Mouse (Mus musculus): ENCODE data around the gene Cxadr. TPM values are rescaled to one million over a fixed set of nuclear protein-coding genes. Genes with fewer than 3 reads are reported as not detected.
A peak's percentile ranks its signal among the peaks of the same experiment; 100 is the strongest.
"Not testable (repeated sequence)": the region's sequence is repeated elsewhere in the genome, so short reads cannot be mapped to it uniquely, and the experiment has no call there.

Cxadr gene
- total RNA-seq, 2 experiments from 2014 or later = 0.07 TPM; not detected in 1

DNA sequence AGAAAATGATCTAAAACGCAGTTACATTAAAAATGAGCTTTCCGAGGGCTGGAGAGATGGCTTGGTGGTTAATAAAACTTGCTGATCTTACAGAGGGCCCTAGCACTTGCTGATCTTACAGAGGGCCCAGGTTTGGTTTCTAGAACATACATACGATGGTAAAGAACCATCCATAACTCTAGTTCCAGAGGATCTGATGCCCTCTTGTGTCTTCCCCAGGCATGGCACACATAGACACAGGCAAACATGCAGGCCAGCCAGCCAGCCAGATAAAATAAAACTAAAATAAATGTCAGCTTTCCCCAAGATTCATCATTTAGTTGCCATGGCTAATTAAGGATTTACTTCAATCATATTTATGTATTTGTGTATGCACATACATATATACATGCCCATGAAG, 56.5 kb downstream of the Cxadr start:
- ATAC-seq (ENCODE audit: poor library complexity, severe bottlenecking) = peak; percentile 59

GRCm38 (mm10) chr16:78361466-78361865, 60.2 kb downstream of the Cxadr start:
- no peak for ATAC-seq (ENCODE audit: poor library complexity, severe bottlenecking)

DNA sequence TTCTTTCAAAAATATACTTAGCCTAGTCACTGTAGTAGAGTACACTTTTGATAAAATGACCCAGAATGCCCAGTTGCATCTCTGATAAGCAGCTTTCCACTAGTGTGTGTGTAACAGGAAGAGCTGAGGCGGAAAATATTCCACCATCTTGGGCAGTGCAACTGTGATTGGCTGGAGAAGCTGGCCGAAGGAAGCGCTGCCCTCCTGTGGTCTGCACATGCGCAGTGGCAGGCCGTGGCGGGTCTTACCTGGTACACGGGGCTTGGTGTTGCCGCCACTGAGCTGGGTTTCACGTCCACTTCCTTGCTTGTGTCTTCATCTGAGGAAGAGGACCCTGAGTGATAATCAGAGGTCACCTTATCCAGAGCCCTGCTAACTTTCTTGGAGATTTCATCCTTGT, 63.3 kb downstream of the Cxadr start:
- ATAC-seq (ENCODE audit: poor library complexity, severe bottlenecking) = not testable (repeated sequence)

- no peak for ATAC-seq (ENCODE audit: poor library complexity, severe bottlenecking)
Observed at GRCm38 (mm10) chr16:78371491-78372046, 70.3 kb downstream of the Cxadr start.

DNA sequence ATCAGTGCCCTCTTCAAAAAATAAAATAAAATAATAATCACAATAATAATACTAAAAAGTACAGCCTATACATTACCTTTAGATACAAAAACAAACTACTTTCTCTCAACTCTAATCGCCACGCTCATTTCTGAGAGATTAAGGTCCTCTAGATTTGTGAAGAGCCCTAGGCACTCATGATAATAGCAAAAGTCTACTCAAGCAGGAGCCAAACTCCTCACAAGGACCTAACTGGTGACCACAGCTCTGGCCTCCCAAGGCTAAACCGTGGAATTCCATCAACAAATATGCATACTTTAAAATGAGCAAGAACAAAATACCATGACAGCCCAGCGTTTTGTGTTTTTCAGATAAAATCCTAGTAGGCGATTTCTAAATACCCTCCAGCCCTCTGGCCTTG, 71.5 kb downstream of the Cxadr start:
- no peak for ATAC-seq (ENCODE audit: poor library complexity, severe bottlenecking)

DNA sequence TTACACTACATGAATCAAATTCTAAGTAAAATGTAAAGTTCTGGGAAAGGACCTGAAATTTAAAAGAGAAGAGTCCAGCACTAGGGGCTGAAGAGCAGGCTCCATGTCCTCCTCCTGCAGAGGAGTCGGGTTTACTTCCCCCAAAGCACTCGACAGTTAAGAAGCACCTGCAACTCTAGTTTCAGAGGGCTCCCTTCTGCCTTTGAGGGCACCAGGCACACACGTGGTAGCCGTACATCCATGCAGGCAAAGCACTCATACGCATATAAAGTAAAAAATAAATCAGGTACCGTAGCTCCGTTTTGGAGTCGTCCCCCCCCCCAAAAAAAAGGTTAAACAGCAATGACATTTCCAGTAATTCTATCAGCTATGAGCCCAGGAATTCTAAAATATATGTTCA, 72.5 kb downstream of the Cxadr start:
- ATAC-seq (ENCODE audit: poor library complexity, severe bottlenecking) = no peak

DNA sequence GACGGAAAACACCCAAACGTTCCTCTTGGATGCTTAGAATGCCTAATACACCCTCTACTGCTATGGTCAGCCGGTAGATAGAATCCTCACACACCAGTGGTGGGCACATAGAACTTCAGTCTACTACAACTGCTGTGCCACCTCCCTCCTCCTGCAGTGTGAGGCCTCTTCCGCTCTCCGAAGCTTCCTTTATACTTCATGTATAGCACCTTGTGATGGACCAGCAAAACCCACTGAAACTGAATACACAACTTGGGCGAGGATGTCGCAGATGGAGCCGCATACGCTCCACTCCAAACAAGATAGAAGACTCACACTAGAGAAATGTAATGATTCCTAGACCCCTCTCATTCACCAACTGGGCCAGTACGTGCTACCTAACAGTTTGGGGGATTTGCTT, 73.9 kb downstream of the Cxadr start:
- ATAC-seq (ENCODE audit: poor library complexity, severe bottlenecking) = peak; percentile 33

- ATAC-seq (ENCODE audit: poor library complexity, severe bottlenecking) = peak; percentile 41
Observed at GRCm38 (mm10) chr16:78375821-78376691, 74.8 kb downstream of the Cxadr start.

DNA sequence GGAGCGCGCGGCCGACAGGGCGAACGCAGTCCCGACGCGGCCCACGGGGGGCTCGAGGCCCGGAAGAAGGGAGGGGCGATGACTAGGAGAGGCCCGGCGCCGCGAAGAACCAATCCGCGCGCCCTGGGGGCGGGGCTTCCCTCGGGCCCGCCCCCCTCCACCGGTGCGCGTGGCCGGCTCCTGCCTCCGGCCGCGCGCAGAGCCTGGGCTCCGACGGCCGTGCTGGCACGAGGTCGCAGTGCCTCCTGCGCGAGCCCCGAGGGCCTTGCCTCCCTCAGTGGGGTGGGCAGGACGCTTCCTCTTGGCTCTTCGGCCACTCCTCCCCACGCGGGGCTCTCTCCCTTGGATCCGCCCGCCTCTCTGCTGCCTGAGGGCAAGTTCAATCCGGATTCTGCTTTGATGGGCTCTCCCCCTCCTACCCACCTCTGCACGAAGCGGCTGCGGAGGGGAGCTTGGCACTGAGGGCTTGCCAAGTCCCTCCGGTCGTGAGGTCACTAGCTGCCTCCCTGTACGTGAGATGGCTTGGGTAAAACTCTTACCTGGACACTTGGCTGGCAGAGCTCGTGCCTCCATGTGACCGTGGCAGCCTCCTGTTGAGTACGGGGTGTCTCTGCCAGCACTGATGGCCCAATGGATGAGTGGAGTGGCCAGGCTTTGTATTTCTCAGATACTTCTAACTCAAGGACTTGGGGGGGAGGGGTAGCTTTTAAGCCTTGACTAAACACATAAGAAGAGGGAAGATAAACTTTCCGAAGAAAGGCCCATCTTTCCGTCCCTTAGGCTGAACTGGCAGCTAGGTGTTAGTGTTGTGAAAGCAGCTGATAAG, 75.7 kb downstream of the Cxadr start, which contains the start of gene Btg3:
Btg3 (minus strand) TSS at position 448 of the 826 bp plus-strand sequence.
- peak; percentile 84 for ATAC-seq (ENCODE audit: poor library complexity, severe bottlenecking)

- no peak for ATAC-seq (ENCODE audit: poor library complexity, severe bottlenecking)
Observed at GRCm38 (mm10) chr16:78378493-78378892, 77.2 kb downstream of the Cxadr start.

- no peak for ATAC-seq (ENCODE audit: poor library complexity, severe bottlenecking)
Observed at GRCm38 (mm10) chr16:78389122-78389521, 87.8 kb downstream of the Cxadr start.

- ATAC-seq (ENCODE audit: poor library complexity, severe bottlenecking) = no peak
Observed at GRCm38 (mm10) chr16:78389986-78390385, 88.7 kb downstream of the Cxadr start.

- ATAC-seq (ENCODE audit: poor library complexity, severe bottlenecking) = peak; percentile 47; the same call in 1 of the 2 replicates
Observed at GRCm38 (mm10) chr16:78391354-78391753, 90.1 kb downstream of the Cxadr start.

DNA sequence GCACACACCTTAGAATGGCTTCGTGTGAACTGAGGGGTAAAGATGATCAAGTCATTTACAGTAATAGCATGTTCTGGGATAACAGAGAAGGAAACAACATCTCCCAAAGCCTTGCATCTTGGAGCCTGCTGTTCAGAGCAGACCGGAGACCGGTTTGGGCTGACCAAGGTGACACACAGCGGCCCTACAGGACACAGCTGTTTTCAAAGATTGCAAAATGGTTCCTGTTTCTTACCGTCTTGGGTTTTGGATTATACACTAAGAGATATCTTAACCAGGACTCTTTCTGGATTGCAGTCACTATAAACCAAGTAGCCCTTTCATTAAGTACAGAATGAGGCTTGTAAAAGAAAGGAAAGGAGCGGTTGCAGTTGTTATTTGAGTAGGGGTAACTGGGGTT, 97.4 kb downstream of the Cxadr start:
- ATAC-seq (ENCODE audit: poor library complexity, severe bottlenecking) = no peak

- ATAC-seq (ENCODE audit: poor library complexity, severe bottlenecking) = no peak
Observed at GRCm38 (mm10) chr16:78399423-78399822, 98.1 kb downstream of the Cxadr start.

DNA sequence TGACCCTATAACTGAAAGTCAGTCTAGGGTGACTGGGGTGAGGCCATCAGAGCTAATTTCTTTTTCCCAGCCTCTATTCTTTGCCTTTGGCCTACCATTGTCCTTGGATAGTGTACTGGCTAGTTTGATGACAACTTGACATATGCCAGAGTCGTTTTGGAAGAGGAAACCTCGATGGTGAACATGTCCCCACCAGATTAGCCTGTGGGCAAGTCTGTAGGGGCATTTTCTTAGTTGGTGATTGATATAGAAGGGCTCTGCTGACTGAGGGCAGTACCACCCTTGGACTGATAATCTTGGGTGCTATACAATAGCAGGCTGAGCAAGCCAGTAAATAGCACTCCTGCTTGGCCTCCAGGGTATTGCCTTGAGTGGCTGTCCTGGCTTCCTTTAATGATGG, 101.0 kb downstream of the Cxadr start:
- ATAC-seq (ENCODE audit: poor library complexity, severe bottlenecking) = no peak

DNA sequence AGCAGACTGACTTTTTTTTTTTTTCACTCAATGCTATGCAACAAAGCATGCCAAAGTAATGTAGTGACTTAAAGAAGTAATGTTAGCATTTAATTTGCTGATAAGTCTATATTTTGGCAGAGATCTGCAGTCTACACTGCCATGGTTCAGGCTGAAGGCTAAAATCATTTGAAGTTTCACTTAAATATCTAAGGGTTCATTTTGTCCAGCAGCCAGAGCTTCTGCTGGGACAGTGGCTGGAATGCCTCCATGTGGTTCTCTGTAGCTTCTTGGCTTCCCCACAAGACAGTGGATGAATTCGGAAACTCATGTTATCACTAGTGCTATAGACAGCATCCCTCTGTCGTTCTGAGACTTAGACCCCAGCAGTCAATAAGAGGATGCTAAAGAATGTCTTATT, 105.4 kb downstream of the Cxadr start:
- no peak for ATAC-seq (ENCODE audit: poor library complexity, severe bottlenecking)

GRCm38 (mm10) chr16:78407855-78408254, 106.6 kb downstream of the Cxadr start:
- ATAC-seq (ENCODE audit: poor library complexity, severe bottlenecking) = no peak
